Mouse (Mus musculus): Measurements from ENCODE around the gene Zcchc18. TPM values are rescaled to one million over a fixed set of nuclear protein-coding genes. Genes with fewer than 3 reads are reported as not detected.

Zcchc18 gene
- total RNA-seq, 2 experiments from 2014 or later, result 17.9 to 20.8 TPM

- no peak for DNase-seq (ENCODE audit: low spot score in 2 of 2)
Observed at GRCm38 (mm10) chrX:137038502-137038901, 45.5 kb downstream of the Zcchc18 start.

Other genes starting within 250 kb of the Zcchc18 start
- 100 to 1,000 TPM; 354 to 367 TPM for gene Morf4l2, start 249.5 kb upstream of the Zcchc18 start, total RNA-seq (2021)
- gene Glra4, start 213.0 kb upstream of the Zcchc18 start, total RNA-seq (2021), result not detected
- gene Plp1, start 170.5 kb upstream of the Zcchc18 start, total RNA-seq (2021), result 10 to 100 TPM; 20.0 to 20.7 TPM
- gene Rab9b, start 124.4 kb upstream of the Zcchc18 start, total RNA-seq (2021), result under 1 TPM; 0.84 to 0.90 TPM
- not detected for gene H2bfm, start 65.8 kb upstream of the Zcchc18 start, total RNA-seq (2021)
- gene Tmsb15b2, start 17.7 kb upstream of the Zcchc18 start, total RNA-seq (2021), result 10 to 100 TPM; 25.1 to 35.1 TPM
- gene Tmsb15l, start 16.3 kb upstream of the Zcchc18 start, total RNA-seq (2021), result 1 to 10 TPM in 1 of 2 experiments, under 1 TPM in 1; 0.54 to 1.1 TPM
- 1 to 10 TPM; 5.1 to 9.4 TPM for gene Tmsb15b1, start 16.3 kb upstream of the Zcchc18 start, total RNA-seq (2021)
- 10 to 100 TPM; 11.6 to 23.3 TPM for gene Slc25a53, start 45.1 kb downstream of the Zcchc18 start, total RNA-seq (2021)
- 10 to 100 TPM in 1 of 2 experiments, 1 to 10 TPM in 1; 9.3 to 10.4 TPM for gene Fam199x, start 56.4 kb downstream of the Zcchc18 start, total RNA-seq (2021)
- gene Esx1, start 128.9 kb downstream of the Zcchc18 start, total RNA-seq (2021), result not detected